Mouse (Mus musculus) heart, postnatal 25 days (tissue): ENCODE data around the gene Igfbp4. TPM values are rescaled to one million over a fixed set of nuclear protein-coding genes. Genes with fewer than 3 reads are reported as not detected.

Experiments used
- DNase-seq: peaks from one replicate; pipeline ENCODE4 v3.0.0; 2022; ENCODE audit warnings: low spot score
- intact Hi-C: fragments of 180-260 bp; cut with DNase I; formaldehyde crosslinking; loops from one replicate; pipeline ENCODE4 v1.15.1; 2025
- total RNA-seq, 2 experiments: library from RNA; stranded (reverse); gene quantifications; 2 replicates each; pipeline ENCODE4 v1.2.3; 2021

Gene Igfbp4
- 10 to 100 TPM; 87.8 to 99.7 TPM for total RNA-seq

- DNase-seq = peak; percentile 72
- intact Hi-C loops = loop anchor here (2.0 kb wide), 1 partner anchor 110 kb away; no protein-coding TSS in a partner anchor
Observed at GRCm38 (mm10) chr11:99041051-99041729, at the start of gene Igfbp4. Igfbp4 (plus strand) TSS chr11:99041244.

GRCm38 (mm10) chr11:98995987-98996386 is 45.1 kb upstream of the Igfbp4 start:
- DNase-seq = no peak
- intact Hi-C loops = no loop called here

GRCm38 (mm10) chr11:98997659-98998058 is 43.4 kb upstream of the Igfbp4 start:
- intact Hi-C loops = no loop called here
- DNase-seq = no peak

- intact Hi-C loops = no loop called here
Observed at GRCm38 (mm10) chr11:98998776-98999175, 42.3 kb upstream of the Igfbp4 start.

GRCm38 (mm10) chr11:98999243-98999642 is 41.8 kb upstream of the Igfbp4 start:
- intact Hi-C loops = no loop called here
- DNase-seq = no peak

More at GRCm38 (mm10) chr11:98998776-98999175, 42.3 kb upstream of the Igfbp4 start:
- no peak for DNase-seq

- no peak for DNase-seq
- intact Hi-C loops = no loop called here
Observed at GRCm38 (mm10) chr11:99006788-99007187, 34.3 kb upstream of the Igfbp4 start.

- no peak for DNase-seq
- intact Hi-C loops = no loop called here
Observed at GRCm38 (mm10) chr11:99010124-99010523, 30.9 kb upstream of the Igfbp4 start.

- no peak for DNase-seq
- intact Hi-C loops = no loop called here
Observed at GRCm38 (mm10) chr11:99010706-99011105, 30.3 kb upstream of the Igfbp4 start.

GRCm38 (mm10) chr11:99013856-99014255 is 27.2 kb upstream of the Igfbp4 start:
- DNase-seq = no peak
- intact Hi-C loops = no loop called here

- DNase-seq = no peak
- intact Hi-C loops = no loop called here
Observed at GRCm38 (mm10) chr11:99019844-99020243, 21.2 kb upstream of the Igfbp4 start.

GRCm38 (mm10) chr11:99022384-99022933 is 18.6 kb upstream of the Igfbp4 start:
- intact Hi-C loops = no loop called here
- DNase-seq = no peak

GRCm38 (mm10) chr11:99023094-99023493 is 17.9 kb upstream of the Igfbp4 start:
- DNase-seq = no peak
- intact Hi-C loops = no loop called here

- peak; percentile 85 for DNase-seq
- intact Hi-C loops = no loop called here
Observed at GRCm38 (mm10) chr11:99023500-99024467, 17.3 kb upstream of the Igfbp4 start, which contains the start of gene Top2a. Top2a (minus strand) TSS chr11:99024189.

GRCm38 (mm10) chr11:99024468-99025134 is 16.4 kb upstream of the Igfbp4 start:
- no peak for DNase-seq
- intact Hi-C loops = no loop called here

GRCm38 (mm10) chr11:99025878-99026277 is 15.2 kb upstream of the Igfbp4 start:
- no peak for DNase-seq
- intact Hi-C loops = no loop called here

- intact Hi-C loops = no loop called here
- no peak for DNase-seq
Observed at GRCm38 (mm10) chr11:99026899-99027440, 14.1 kb upstream of the Igfbp4 start.

- no peak for DNase-seq
- intact Hi-C loops = loop anchor here (5.0 kb wide), 1 partner anchor 113 kb away; no protein-coding TSS in a partner anchor
Observed at GRCm38 (mm10) chr11:99035350-99035749, 5.7 kb upstream of the Igfbp4 start.

- DNase-seq = no peak
- intact Hi-C loops = loop anchor here (5.0 kb wide), 1 partner anchor 114 kb away; no protein-coding TSS in a partner anchor
Observed at GRCm38 (mm10) chr11:99036254-99036653, 4.8 kb upstream of the Igfbp4 start.

- intact Hi-C loops = loop anchor here (1.0 to 5.0 kb wide), 5 partner anchors 27 to 117 kb away; no protein-coding TSS in a partner anchor
- peak; percentile 70 for DNase-seq
Observed at GRCm38 (mm10) chr11:99039782-99040181, 1.3 kb upstream of the Igfbp4 start.
